Mouse (Mus musculus) common myeloid progenitor, adult 5-6 weeks (primary cell): ENCODE data around the gene Msx3. TPM values are rescaled to one million over a fixed set of nuclear protein-coding genes. Genes with fewer than 3 reads are reported as not detected.

Source experiments
- ATAC-seq: replicated peaks from 2 replicates; pipeline ENCODE4 v1.8.0; 2016; ENCODE audit warnings: low read depth, mild to moderate bottlenecking, moderate TSS enrichment, inconsistent platforms; ENCODE audit not compliant: poor library complexity, severe bottlenecking
- total RNA-seq: library from RNA; stranded (forward); fragments of 200-1000, 187-1606 nt; gene quantifications from 2 replicates; pipeline ENCODE4 v1.2.3, GENCODE M21; 2017

The Msx3 gene
- not detected in 2 replicates for total RNA-seq

- 0 out of 2 replicates have a peak, but pooled peaks have one; percentile 0 for ATAC-seq
Measured at GRCm38 (mm10) chr7:140048361-140049114, at the start of gene Msx3. Gene Msx3, minus strand, starts transcription at chr7:140049089.

GRCm38 (mm10) chr7:140098466-140098865 is 49.6 kb upstream of the Msx3 start:
- ATAC-seq: no peak

- ATAC-seq: 0 out of 2 replicates have a peak, but pooled peaks have one; percentile 6
Measured at GRCm38 (mm10) chr7:140096055-140096454, 47.2 kb upstream of the Msx3 start.

- ATAC-seq: no peak
Measured at GRCm38 (mm10) chr7:140095556-140095955, 46.7 kb upstream of the Msx3 start.

GRCm38 (mm10) chr7:140094954-140095353 is 46.1 kb upstream of the Msx3 start:
- no peak for ATAC-seq

- ATAC-seq: no peak
Measured at GRCm38 (mm10) chr7:140092924-140093528, 44.1 kb upstream of the Msx3 start, which contains the start of gene Prap1. Gene Prap1, plus strand, starts transcription at chr7:140093395.

GRCm38 (mm10) chr7:140090601-140091000 is 41.7 kb upstream of the Msx3 start:
- ATAC-seq: no peak

GRCm38 (mm10) chr7:140082242-140082678 is 33.4 kb upstream of the Msx3 start, which contains the start of gene Caly:
Gene Caly, minus strand, starts transcription at chr7:140082548.
- ATAC-seq: peak; percentile 55

- no peak for ATAC-seq
Measured at GRCm38 (mm10) chr7:140081408-140082241, 32.7 kb upstream of the Msx3 start.

GRCm38 (mm10) chr7:140080503-140081156 is 31.7 kb upstream of the Msx3 start:
- ATAC-seq: peak; percentile 63

GRCm38 (mm10) chr7:140078711-140079110 is 29.8 kb upstream of the Msx3 start:
- peak; percentile 70 for ATAC-seq

- no peak for ATAC-seq
Measured at GRCm38 (mm10) chr7:140077698-140078097, 28.8 kb upstream of the Msx3 start.

- ATAC-seq: peak; percentile 32; the same call in 1 of the 2 replicates
Measured at GRCm38 (mm10) chr7:140070042-140070711, 21.3 kb upstream of the Msx3 start.

GRCm38 (mm10) chr7:140067397-140067796 is 18.5 kb upstream of the Msx3 start:
- ATAC-seq: no peak

- ATAC-seq: peak; percentile 71
Measured at GRCm38 (mm10) chr7:140063092-140063491, 14.2 kb upstream of the Msx3 start.

- ATAC-seq: peak; percentile 51; the same call in 1 of the 2 replicates
Measured at GRCm38 (mm10) chr7:140062307-140062706, 13.4 kb upstream of the Msx3 start.

- no peak for ATAC-seq
Measured at GRCm38 (mm10) chr7:140061832-140062130, 12.9 kb upstream of the Msx3 start.

GRCm38 (mm10) chr7:140060936-140061831 is 12.3 kb upstream of the Msx3 start:
- ATAC-seq: peak; percentile 34
